Mouse (Mus musculus) regulatory T cell (primary cell): ENCODE measurements around the gene Prr7.

Source experiments
- in situ Hi-C: fragments of 300-600 bp; cut with MboI, MseI; formaldehyde crosslinking; loops from one replicate; pipeline ENCODE4 v1.15.1; 2025; ENCODE audit warnings: high pct_unique_total_duplicates

Prr7 gene

DNA sequence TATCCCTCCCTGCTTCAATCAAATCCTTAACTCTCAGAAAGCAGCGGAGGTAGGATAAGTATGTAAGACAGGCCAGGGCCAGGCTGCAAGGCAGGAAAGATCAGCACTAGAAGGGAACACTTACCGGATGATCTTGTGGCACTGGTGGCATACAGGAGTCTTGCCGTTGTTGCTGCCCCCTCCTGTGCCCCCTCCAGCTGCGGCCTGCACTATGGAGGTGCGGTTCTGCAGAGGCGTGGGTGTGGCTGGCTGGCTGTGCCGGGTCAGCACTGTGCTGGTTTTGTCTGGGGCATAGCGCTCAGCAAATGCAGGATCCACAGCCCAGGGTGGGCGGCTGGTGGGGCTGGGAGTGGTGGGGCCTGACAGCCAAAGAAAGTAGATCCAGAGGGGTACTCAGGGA lies 41.7 kb downstream of the Prr7 start:
- in situ Hi-C loops: no loop called here

DNA sequence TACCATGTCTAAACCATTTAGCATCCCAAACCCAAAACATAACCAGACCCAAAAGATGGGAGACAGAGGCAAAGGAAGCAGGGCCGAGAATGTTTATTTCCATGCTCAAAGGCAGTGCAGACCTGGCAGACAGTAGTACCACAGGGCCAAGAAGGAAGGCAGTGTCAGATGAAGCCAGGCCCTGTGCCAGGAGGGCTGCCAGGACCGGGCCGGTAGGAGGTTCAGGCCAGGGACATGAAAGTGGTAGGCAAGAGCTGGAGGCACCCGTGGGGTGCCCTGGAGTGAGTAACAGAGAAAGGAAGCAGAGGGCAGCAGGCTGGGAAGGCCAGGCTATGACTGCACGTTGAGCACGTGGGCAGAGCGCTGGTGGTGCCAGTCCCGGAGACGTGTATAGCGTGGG lies 42.6 kb downstream of the Prr7 start:
- in situ Hi-C loops: no loop called here

GRCm38 (mm10) chr13:55507877-55508276 lies 43.8 kb downstream of the Prr7 start:
- in situ Hi-C loops: no loop called here

DNA sequence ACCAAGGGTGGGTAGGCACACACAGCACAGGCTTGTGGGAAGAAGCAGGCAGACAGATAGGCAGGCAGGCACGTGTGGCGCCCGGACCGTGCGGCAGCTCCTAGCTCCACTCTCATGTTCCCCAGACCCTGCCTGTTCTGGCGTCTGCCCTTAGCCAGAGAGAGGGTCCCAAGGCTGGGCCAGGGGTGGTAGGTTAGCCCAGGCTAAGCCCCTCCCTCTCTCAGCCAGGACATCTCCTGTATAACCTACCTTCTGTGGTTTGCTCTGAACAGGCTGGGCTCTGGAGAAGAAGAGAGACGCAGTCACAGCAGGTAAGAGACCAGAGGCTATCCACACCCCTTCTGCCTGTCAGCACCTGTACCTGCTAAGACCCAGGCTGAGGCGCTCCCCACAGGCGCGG lies 44.5 kb downstream of the Prr7 start:
- in situ Hi-C loops: no loop called here

DNA sequence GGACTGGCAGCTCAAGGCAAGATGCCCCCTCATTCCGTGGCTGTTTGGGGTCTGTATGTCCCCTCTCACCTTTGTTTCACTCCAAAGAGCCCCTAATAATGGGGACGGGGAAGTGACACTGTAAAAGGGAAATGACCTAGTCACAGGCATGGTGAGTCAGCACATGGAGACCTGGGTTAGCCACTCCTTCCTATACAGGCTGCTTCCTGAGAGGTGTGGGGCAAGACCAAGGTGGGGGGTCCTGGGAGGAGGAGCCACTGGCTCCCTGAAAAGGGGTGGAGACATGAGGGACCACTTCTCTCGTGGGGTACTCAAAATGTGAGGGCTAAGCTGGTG lies 46.2 kb downstream of the Prr7 start:
- in situ Hi-C loops: loop anchor here (5.0 kb wide), 1 partner anchor 33 kb away; no protein-coding TSS in a partner anchor

GRCm38 (mm10) chr13:55510668-55511491 lies 46.8 kb downstream of the Prr7 start:
- in situ Hi-C loops: loop anchor here (5.0 kb wide), 1 partner anchor 34 kb away; no protein-coding TSS in a partner anchor

GRCm38 (mm10) chr13:55511492-55511861 lies 47.4 kb downstream of the Prr7 start:
- in situ Hi-C loops: loop anchor here (5.0 kb wide), 1 partner anchor 34 kb away; no protein-coding TSS in a partner anchor

DNA sequence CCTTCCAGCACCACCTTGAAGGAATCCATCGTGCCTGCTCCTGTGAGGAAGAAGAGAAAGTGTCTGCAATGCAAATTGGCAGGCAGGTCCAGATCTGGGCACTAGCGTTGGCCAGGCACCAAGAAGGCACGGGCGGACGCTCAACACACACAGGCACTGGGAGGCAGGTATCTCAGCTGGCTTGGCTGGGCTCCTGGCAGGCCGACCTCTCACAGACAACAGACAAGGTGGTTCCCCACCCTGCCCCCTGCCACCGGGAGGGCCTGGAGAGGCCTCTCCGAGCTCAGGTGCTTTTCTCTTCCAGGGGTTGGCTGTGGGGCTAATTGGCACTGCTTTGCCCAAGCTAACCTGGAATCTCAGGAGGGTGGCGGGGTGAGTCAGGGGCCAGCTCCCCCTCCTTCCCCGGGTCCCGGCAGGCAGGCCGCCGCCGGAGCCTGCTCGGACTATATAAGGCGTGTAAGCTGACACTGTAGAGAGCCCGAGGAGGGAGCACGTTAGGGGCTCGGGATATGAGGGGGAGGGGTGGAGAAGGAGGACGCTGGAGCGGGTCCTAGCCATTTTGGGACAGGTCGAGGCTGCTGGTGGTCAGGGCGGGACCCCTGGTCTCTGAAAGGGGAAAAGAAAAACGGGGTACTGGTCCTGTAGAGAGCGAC lies 48.4 kb downstream of the Prr7 start:
- in situ Hi-C loops: loop anchor here (5.0 kb wide), 1 partner anchor 35 kb away; no protein-coding TSS in a partner anchor

DNA sequence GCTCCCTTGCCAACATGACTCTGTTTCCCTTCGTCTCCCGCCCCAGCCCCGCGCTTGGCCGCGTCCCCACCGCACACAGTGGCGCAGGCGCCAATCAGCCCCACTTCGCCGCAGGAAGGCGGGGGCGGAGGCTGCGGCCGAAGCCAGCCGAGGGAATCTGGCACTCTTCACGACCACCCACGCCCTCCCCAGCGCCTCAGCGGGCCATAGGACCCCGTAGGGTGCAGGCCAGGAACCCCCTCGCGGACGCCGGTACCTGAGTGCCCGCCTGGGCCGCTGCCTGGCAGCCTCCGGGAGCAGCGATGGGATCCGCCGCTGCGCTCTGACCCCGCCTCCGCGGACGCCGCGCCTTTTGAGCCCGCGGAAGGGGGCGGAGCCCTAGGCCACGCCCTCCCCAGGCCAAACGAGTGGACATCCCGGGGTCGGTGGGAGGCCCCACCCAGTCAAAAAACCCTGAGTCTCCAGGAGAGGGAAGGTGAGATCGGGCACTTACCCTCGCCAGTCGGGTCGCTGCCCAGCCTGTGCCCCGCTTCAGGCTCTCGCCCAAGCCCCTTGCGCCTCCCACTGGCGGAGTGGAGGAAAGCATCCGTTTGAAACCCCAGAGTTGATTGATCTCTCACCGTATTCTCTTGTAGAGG lies 49.2 kb downstream of the Prr7 start, which contains the start of gene Pdlim7:
Gene Pdlim7 (minus strand): TSS at position 566 of the 638 bp plus-strand sequence.
- in situ Hi-C loops: loop anchor here (5.0 kb wide), 1 partner anchor 36 kb away; no protein-coding TSS in a partner anchor

DNA sequence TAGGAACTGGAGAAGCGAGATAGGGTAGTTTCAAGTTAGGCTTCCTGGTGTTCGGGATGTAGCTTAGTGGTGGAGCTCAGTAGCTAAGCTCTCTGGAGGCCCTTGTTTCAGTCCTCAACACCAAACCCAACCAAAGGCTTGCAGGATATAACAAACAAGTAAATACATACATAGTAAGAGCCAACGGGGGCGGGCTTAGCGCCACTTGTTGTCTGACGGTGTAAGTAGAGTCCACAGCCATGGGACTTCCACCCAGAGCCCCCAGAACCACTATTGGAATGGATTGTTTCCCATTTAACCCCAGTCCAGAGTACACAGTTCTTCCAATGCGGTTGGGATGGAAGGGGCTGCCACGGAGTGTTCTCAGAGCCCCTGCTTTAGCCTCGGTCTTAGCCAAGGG lies 49.8 kb downstream of the Prr7 start:
- in situ Hi-C loops: loop anchor here (5.0 kb wide), 1 partner anchor 37 kb away; no protein-coding TSS in a partner anchor

GRCm38 (mm10) chr13:55516955-55517354 lies 52.9 kb downstream of the Prr7 start:
- in situ Hi-C loops: no loop called here

DNA sequence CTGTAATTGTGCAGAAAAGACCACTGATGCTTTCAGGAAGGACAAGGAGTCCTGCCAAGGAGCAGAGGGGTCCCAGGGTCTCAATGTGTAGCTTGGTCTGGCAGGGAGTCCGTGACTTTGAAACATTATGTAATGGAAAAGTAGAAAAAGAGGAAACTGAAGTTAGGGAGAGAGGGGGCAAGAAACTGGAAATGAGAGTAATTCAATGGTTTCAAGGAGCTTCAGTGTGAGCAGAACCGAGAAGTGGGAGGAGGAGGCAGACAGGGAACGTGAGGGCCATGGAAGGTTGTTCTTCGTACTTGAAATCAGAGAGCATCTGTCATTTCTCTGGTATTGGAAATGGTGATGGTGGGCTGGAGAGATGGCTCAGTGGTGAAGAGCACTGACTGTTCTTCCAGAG lies 55.5 kb downstream of the Prr7 start:
- in situ Hi-C loops: loop anchor here (5.0 kb wide), 1 partner anchor 117 kb away; no protein-coding TSS in a partner anchor

- in situ Hi-C loops: loop anchor here (5.0 kb wide), 1 partner anchor 120 kb away; no protein-coding TSS in a partner anchor
These were observed 58.7 kb downstream of the Prr7 start for GRCm38 (mm10) chr13:55522730-55523129.
